Mouse (Mus musculus) liver, adult 2 months (tissue): Measurements from ENCODE around the gene Cntn5.

Source experiments
- CTCF ChIP-seq: fragments of 200-500 bp; IDR thresholded peaks from 2 replicates; pipeline ENCODE4 v1.5.1; 2011; ENCODE audit warnings: low read depth, low read length, control low read depth
- POLR2A ChIP-seq: fragments of 200-500 bp; IDR thresholded peaks from 2 replicates; pipeline ENCODE4 v1.6.1; 2011; ENCODE audit warnings: low read length, control low read depth; ENCODE audit not compliant: insufficient read depth; ENCODE audit errors: extremely low read depth

- TF ChIP-seq CTCF (no peak), POLR2A (no peak)
These were observed 48.2 kb downstream of the Cntn5 start for GRCm38 (mm10) chr9:10856204-10856892.
